Mouse (Mus musculus) adipocyte (in vitro differentiated cells): ENCODE results near the gene Gm10300.

Experiments used
- DNase-seq: peaks from one replicate; pipeline ENCODE4 v3.0.0-alpha.2; 2016; ENCODE audit warnings: low spot score

The Gm10300 gene

DNA sequence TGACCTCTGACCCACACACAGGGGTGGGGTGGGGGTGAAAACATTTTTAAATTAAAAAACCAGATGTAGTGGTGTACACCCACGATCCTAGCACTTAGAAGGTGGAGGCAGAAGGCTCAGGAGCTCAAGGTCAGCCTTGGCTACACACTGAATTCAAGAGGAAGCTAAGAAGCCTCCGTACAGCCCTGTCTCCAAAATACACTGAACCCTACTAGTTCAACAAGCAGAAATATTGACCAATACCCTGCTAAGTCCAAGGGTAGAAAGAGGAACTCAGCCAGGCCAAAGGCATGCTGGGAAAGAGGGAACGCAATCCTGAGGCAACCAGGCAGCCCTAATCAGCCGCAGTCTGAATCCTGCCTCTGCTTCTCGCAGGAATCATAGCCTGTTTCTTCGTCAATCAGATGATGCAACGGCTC lies 3.8 kb downstream of the Gm10300 start:
- no peak for DNase-seq

DNA sequence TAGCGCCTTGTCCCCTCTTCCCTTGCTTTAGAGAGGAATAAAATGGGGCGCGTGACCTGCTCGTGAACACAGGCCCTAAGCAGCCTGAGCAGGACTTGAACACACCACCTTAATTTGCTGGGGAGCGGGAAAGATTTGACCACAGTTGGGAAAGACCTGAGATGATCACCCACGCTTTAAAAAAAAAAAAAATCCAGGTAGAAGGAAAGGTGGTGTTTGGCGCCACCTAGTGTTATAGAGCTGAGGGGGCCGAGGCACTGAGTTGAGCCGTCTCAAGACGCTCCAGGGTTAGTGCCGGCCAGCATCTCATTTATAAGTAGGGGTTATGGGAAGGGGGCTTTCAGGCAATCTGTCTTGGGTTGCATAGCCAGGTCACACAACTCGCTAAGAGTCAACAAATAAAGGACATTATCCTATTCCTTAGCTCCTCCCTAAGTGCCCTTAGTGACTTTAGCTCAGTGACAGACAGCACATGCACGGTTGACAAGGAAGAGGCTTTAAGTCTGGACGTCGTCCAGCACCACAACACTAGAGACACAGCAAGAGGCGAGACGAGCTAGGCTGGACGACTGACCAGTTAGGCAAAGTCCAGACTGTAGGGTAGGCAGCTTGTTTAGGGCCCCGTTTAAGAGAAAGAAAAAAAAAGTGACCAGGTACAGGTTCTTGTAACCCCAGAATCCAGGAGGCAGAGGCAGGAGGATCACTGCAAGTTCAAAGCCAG lies 5.2 kb downstream of the Gm10300 start:
- DNase-seq = peak; percentile 68

DNA sequence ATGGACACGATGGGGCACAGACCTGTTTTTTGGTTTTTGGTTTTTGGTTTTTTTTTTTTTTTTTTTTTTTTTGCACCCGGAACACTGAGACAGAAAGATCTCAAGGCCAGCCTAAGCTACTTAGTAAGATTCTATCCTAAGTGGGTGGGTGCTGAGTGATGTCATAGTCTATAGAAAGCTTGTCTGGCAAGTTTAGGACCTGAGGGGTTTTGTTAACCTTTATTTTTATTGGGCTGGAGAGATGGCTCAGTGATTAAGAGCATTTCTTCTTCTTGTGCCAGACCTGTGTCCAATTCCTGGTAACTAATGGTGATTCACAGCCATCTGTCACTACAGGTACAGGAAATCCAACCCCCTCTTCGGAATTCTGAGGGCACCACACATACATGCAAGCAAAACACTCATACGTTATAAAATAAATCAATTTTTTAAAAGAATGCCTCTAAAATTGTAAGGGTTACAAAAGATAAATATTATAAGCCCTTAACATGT lies 6.0 kb downstream of the Gm10300 start:
- DNase-seq = no peak

DNA sequence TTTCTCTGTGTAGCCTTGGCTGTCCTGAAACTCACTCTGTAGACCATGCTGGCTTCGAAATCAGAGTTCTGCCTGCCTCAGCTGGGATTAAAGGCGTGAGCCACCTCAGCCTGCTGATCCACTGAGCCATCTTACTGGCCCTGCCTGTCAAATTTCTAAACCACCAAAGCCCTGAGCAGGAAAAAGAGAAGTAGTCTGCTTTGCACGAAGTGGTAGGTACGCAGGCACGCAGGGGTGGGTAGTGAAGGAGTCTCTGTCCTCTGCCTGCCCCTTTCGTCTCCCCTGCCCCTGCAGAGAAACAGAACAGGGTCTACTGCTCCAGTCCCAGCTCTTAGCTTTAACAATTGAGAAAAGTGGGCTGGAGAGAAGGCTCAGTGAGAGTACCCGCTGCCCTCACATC lies 10.6 kb downstream of the Gm10300 start:
- DNase-seq = no peak

DNA sequence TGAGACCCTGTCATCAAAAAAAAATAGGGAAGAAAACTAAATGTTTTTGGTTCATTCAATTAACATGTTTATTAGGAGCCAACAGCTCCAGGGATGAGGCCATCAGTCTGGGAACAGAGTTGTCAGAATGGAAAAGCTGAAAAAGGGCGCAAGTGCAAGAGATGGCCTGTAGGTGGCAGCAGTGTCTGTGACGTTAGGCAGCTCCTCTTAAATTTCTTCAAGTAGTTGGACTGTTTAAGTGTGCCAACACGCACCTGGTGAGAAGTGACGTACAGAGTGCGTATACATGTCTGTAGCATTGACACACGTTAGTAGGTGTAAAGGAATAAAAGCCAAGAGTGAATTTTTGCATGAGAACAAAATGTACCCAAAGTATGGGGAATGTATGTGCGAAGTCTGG lies 14.4 kb downstream of the Gm10300 start:
- peak; percentile 75 for DNase-seq

DNA sequence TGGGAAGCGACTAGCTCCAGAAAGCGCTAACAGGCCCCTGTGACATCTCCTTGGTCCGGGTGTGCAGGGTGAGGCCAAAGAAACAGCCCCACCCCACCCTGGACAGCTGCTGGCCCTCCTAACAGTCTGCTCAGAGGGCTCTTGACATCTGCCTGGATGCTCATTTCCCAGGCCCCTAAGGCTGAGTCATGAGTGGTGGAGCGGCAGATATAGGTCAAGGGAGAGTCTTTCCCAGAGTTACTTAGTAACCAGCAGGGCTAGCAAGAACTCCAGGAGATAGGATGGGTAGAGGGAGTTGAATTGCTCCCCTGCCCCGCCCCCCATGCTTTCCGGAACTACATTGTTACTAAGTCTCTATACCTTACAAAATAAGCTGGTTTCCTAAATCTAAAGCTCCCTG lies 18.6 kb downstream of the Gm10300 start:
- no peak for DNase-seq

DNA sequence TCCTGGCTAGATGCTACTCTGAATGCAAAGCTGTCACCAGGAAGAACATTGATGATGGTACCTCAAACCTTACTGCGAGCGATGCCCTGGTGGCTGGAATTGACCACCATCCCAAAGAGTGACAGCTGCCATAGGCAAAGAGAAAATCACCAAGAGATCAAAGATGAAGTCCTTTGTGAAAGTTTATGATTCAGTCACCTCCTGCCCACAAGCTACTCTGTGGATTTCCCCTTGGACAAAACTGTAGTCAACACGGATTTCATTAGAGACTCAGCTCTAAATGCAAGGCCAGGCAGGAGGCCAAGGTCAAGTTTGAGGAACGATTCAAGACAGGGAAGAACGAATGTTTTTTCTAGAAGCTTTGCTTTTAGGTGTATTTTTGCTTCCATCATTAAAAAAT lies 19.4 kb downstream of the Gm10300 start:
- no peak for DNase-seq

DNA sequence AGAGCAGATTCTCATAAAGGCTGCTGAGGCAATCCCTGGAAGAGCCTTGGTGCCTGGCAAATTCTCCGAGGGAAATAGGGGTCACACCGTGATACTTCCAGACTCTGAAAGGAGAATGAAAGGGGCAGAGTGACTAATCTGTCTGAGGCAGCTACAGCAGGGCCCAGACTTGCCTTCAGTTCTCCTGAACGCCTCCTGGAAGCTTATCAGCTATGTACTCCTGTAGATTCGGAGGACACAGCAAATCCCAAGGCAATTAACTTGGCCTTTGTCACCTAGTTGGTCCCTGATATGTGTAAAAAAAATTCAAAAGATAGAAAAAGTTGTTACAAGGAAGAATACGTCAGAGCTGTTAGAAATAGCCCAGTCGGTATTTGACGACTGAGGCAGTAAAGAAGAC lies 20.5 kb downstream of the Gm10300 start:
- DNase-seq = no peak

DNA sequence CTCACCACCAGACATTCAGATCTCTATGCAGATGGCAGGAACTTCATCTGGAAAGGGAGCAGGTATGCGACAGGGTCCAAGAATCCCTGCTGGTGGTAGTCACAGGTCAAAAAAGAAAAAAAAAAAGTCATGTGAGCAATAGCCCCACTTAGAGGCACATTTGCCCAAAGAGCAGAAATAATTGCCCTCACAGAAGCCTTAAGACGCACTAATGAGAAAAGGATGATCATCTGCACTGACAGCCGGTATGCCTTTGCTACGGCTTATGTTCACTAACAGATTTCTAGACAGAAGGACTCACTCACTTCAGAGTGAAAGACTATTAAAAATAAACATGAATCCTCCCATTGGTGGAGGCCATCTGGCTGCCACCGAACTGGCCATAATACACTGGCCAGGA lies 25.1 kb downstream of the Gm10300 start:
- no peak for DNase-seq

DNA sequence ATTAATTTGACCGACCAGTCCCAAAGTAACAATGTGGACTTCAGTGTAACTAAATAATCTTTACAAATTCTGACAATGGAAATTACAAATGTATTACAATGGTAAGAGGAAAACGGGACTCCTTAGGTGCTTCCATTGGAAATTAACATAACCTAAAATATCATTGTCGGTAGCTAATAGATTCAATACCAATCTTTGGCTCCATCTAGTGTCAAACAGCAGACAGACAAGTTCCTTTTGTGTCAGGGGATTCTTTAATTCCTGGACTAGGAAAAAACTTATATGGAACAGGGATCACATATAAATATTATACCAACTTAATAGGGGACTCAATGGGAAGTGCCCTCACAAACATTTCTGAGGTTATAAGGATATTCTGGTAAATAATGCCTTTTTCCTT lies 26.7 kb downstream of the Gm10300 start:
- DNase-seq = peak; percentile 22

DNA sequence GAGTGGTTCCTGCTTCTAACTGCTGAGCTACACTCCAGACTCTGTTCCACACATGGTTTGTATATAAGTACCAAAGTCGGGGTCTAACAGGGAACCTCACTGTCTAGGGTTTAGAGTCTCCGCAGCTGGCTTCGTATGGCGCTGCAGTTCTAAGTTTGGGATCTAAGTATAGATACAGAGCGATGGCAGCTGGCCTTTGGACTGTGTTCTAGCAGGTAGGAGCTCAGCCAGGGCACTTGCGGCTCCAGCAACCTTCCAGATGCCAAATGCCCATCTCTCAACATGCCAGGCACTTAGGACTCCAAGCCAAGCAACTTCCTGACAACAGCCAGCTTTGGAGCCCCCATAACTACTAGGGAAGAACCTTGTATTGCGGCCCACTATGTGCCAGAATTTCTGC lies 33.7 kb downstream of the Gm10300 start:
- DNase-seq = no peak

DNA sequence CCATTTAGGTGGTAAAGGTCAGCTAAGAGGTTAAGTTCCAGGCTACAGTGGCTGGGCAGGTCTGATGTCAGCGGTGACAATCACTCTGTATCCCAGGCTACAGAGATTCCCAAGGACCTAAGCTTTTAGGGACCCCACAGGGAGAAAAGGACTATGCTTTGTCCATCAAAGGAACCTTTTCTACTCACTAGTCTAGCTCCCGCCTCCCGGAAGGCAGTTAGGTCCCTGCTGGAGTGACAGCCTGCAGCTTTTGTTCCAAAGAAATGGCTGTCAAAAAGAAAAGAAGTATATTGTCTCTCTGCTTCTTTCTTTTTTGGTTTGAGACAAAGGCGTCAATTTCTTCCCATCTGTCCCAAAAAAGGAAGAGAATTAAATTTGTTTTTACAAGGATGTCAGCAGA lies 36.7 kb downstream of the Gm10300 start:
- DNase-seq = no peak

DNA sequence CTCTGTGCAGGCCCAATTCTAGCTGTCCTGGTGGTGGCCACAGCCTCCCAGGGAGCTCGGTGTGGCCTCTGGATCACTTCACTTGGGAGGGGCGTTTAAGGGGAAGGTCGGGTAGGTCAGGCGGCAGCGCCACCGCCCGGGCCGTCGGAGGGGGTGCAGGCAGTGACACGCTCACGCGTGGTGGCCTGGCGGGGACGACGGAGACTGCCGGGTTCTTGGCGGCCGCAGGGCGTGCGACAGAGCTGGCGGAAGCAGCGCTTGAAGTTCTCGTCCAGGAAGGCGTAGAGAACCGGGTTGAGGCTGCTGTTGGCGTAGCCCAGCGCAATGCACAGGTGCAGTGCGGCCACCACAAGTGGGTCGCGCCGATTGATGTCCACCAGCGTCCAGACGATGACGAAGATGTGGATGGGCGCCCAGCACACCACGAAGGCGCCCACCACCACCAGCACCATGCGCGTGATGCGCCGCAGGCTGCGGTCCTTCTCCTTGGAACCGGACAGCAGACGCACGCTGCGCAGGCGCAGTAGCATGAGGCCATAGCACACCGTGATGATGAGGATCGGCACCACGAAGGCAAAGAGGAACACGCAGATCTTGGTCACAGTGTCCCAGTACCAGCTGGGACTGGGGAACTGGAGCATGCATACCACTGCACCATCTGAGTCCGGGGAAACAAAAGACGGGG lies 39.1 kb downstream of the Gm10300 start:
- no peak for DNase-seq

DNA sequence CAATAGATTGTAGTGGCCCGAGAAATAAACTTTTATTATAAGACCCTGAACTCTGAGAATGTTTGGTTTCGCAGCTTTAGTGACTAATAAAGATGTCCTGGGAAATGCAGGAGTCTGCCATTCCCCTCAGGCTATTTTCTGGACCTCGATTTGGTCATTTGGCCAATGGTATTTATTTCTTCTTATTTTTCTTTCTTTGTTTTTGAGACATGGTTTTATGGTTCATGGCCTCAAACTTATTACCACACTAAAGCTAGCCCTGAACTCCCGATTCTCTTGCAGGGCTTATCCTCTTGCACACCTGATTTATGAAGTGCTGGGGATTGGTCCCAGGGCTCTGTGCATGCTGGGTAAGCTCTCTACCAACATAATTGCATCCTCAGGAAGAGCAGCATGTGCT lies 41.8 kb downstream of the Gm10300 start:
- no peak for DNase-seq

DNA sequence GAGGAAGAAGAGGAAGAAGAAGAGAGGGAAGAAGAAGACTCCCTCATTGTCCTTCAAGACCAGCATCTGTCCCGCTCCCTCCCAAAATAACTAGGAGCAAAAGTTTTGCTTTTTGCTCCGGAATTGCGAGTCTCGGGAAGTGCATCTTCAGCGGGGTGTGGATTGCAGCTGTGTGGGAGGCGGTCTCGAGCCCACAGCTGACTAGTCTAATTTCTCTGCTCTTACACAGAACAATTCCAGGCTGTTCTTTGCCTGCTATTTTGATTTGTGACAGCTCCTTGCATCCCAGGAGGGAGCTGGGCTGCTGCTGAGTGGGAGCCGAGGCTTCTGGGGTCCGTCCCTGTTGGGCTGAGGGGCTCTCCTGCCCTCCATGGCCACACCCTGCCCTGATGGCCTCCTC lies 45.1 kb downstream of the Gm10300 start:
- no peak for DNase-seq

DNA sequence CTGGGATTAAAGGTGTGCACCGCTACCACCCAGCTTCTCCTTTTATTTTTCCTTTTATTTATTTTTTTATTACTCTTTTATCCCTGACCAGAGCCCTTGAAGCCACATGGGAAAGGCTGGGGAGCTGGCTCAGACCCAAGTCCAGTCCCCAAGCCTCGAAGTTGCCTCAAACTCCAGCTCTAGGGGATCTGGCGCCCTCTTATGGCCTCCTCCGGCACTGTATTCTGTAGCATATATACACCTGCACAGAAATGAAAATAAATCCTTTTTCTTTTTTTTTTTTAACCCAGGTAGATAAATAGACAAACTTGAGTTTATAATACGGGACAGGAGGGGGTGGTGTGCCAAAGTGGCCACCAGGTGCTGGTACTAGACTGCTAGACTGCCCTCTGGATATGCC lies 47.2 kb downstream of the Gm10300 start:
- DNase-seq = no peak

DNA sequence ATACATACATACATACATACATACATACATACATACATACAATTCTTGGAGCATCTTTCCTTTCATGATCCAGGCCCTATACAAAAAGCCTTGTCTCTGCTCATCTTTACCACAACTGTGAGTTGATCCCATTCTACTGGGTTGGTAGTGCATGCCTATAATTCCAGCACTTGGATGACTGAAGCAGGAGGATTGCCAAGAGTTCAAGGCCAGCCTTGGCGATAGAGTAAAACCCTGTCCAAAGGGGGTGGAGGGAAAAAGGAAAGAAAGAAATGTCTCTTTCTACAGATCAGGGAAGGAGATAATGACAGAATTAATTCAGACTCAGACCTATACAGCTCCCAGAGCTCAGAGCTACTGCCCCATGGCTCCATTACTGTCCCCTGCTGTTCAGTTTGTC lies 48.7 kb downstream of the Gm10300 start:
- DNase-seq = no peak
